Mouse (Mus musculus) cerebellum, adult 2 months (tissue): Measurements from ENCODE around the gene Dnah17. TPM values are rescaled to one million over a fixed set of nuclear protein-coding genes. Genes with fewer than 3 reads are reported as not detected.

Experiments used
- DNase-seq, 2 experiments: peaks; one replicate each; pipeline ENCODE4 v3.0.0; 2021
- H3K27ac ChIP-seq: fragments of 200-500 bp; 2 replicates; pipeline ENCODE4 v1.5.1; 2012; ENCODE audit warnings: low read length, control low read depth, inconsistent platforms; ENCODE audit not compliant: insufficient read depth
- H3K27me3 ChIP-seq: fragments of 200-500 bp; 2 replicates; pipeline ENCODE4 v1.6.1; 2012; ENCODE audit warnings: inconsistent platforms, mild to moderate bottlenecking, low read length, moderate library complexity; ENCODE audit not compliant: control insufficient read depth, insufficient read depth
- H3K4me1 ChIP-seq: fragments of 200-500 bp; 2 replicates; pipeline ENCODE4 v1.6.1; 2011; ENCODE audit warnings: low read length; ENCODE audit not compliant: control insufficient read depth, insufficient read depth
- H3K4me3 ChIP-seq: fragments of 200-500 bp; replicated peaks from 2 replicates; pipeline ENCODE3; 2011; ENCODE audit warnings: mild to moderate bottlenecking, low read depth, low read length, control low read depth; ENCODE audit not compliant: insufficient read depth
- CTCF ChIP-seq: fragments of 200-500 bp; IDR thresholded peaks from 2 replicates; pipeline ENCODE4 v1.5.1; 2011; ENCODE audit warnings: low read depth, mild to moderate bottlenecking, control low read depth, low read length, moderate library complexity, borderline replicate concordance; ENCODE audit not compliant: insufficient read depth
- POLR2A ChIP-seq: fragments of 200-500 bp; IDR thresholded peaks from 2 replicates; pipeline ENCODE4 v1.6.1; 2011; ENCODE audit warnings: low read length, control low read depth, borderline replicate concordance; ENCODE audit not compliant: insufficient read depth
- WGBS: fragments of 180-500 bp; shearing (Covaris S2); methylation state at CpG from one replicate; pipeline ENCODE4 v1.1.7; 2018; 5-methylcytosine and 5-hydroxymethylcytosine counted together
- polyA plus RNA-seq: library from polyadenylated mRNA; depleted of rRNA; stranded (reverse); fragments of >200 nt; gene quantifications from 2 replicates; pipeline ENCODE4 v1.2.3, GENCODE M21; 2012

Gene Dnah17
- polyA plus RNA-seq, 1 experiment: 0.07 TPM

DNA sequence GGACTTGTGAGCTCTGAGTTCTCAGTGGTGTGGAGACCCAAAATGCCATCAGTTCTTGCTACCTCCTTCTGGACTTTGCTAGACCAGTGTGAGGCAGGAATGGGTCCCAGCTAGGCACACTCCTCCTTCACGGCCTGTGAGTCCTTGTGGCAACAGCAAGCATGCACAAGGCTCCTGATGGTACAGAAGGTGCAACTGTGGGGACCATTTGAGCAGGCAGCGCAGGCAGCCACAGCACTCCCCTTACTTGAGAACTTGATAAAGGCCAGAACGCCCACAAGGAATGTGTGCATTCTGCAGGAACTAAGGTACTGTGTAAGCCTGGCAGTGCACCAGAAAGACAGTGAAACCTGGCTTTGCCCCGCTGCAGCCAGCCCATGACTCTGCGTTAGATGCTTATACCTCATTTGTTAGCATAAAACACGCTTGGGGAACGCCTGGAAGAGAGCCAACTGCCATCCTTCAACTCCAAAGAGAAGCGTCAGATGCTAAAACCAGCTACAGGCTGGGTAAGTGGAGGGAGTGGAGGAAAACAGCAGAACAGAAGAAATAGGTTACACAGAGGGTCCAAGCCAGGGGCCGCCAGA is 19.8 kb upstream of the Dnah17 start:
- peaks cover 8% of the 10 kb centered on the region; the same call in 1 of the 2 replicates for H3K4me1 ChIP-seq
- 41% methylated on average over 9 of the region's 9 CpGs for WGBS
- DNase-seq: no peak
- no peaks in the 10 kb centered on the region for H3K27me3 ChIP-seq
- no peak overlapping the region for H3K27ac ChIP-seq
- no peak overlapping the region for H3K4me3 ChIP-seq
- TF ChIP-seq POLR2A: no peak

DNA sequence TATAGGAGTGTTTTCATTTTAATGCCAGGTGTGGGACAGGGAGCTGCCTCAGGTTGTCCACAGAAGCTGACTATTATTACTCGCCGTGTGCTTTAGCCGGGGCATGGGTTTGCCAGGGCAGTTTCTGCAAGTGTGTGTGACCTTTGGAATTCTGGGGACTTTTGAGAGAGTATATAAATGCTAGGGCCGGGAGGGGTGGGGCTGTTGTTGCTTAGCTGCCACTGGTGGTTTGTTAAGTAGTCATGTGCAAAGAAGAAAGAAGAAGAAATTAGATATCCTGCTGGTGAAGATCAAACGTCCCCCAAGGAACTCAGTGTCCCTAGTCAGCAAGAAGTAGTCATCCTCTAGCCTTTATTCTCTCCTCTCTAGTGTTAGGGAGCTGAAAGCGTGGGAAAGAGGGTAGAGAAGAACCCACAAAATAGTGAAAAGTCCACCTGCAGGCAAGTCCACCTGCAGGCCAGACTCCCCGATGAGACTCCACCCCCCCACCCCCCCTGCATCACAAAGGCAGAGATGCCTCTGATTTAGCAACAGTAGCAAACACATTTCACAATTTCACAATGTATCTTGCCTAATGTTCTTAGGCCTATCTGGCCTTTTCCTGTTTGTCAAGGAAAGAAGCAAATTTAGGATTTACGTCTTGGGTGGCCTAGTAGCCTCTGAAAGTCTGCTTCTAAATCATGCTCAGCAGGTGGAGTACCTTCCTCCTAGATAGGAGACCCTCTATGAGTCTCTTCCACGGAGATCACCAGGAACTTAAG is 17.6 kb upstream of the Dnah17 start:
- 80% methylated on average over 9 of the region's 9 CpGs for WGBS
- Histone ChIP-seq H3K4me3 (no peak overlapping the region), H3K27ac (no peak overlapping the region), H3K4me1 (peaks cover 8% of the 10 kb centered on the region; the same call in 1 of the 2 replicates), H3K27me3 (no peaks in the 10 kb centered on the region)
- DNase-seq: no peak
- TF ChIP-seq CTCF (no peak), POLR2A (no peak)

DNA sequence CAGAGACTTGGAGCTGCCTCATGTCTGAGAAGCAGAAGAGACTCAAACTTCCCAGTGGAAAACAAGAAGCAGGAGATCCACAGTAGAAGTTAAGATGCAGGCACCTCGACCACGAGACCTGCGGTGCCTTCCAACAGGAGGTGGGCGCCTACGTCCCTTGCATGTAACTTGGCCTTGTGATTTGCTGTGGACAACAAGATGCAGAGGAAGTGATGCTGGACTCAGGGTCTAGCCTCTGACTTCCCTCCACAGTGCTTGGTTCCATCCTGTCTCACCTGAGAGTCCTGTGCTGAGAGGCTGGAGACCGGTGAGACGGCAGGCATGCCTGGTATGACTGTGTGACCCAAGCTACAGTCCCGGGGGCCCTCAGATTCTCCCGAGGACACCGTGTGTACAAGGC is 16.0 kb upstream of the Dnah17 start:
- 97% methylated on average over 10 of the region's 10 CpGs for WGBS
- H3K27ac ChIP-seq: no peak overlapping the region
- no peak for TF ChIP-seq CTCF
- no peak for TF ChIP-seq POLR2A
- no peaks in the 10 kb centered on the region for H3K27me3 ChIP-seq
- peaks cover 8% of the 10 kb centered on the region; the same call in 1 of the 2 replicates for H3K4me1 ChIP-seq
- H3K4me3 ChIP-seq: no peak overlapping the region
- no peak for DNase-seq

DNA sequence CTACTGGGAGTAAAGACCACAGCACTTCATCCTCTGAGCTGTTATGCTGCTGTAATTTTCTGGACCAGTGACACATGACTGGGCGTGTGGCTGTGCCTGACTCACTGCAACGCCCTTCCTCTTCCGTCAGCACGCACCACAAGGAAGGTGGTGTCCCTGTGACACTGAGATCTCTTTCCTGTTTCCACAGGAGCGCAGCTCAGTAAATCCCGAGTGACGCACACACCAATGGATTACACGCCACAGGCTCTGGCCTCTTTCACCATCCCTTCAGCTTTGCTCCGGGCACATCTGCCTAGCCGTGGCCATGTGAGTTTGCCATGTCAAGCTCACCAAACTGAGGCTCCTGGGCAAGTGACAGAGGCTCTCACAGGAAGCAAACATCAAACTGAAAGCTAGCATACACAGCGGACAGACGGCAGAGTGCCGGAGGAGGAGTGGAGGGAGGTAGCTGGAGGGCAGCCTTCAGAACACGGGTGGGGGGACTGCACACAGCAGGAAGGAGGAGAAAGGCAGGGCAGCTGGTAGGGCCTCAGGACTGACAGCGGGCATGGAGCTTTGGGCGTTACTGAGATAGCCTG is 15.4 kb upstream of the Dnah17 start:
- Histone ChIP-seq H3K4me1 (peaks cover 8% of the 10 kb centered on the region; the same call in 1 of the 2 replicates), H3K27ac (no peak overlapping the region), H3K4me3 (no peak overlapping the region), H3K27me3 (no peaks in the 10 kb centered on the region)
- TF ChIP-seq CTCF: no peak
- TF ChIP-seq POLR2A: no peak
- WGBS: 69% methylated on average over 16 of the region's 16 CpGs
- no peak for DNase-seq

DNA sequence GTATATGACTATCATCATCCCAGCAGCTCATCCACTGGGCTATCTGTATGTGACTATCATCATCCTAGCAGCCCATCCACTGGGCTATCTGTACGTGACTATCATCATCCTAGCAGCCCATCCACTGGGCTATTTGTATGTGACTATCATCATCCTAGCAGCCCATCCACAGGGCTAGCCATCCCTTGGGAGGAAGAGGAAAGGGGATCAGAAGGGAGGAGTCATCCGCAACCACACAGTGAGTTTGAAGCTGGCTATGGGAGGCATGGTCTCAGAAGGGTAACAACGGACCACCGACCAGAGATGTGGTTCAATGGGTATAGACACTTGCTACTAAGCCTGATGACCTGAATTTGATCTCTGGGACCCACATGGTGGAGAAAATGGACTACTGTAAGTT is 14.7 kb upstream of the Dnah17 start:
- Histone ChIP-seq H3K27ac (no peak overlapping the region), H3K27me3 (no peaks in the 10 kb centered on the region), H3K4me1 (peaks cover 2% of the 10 kb centered on the region; the same call in 1 of the 2 replicates), H3K4me3 (no peak overlapping the region)
- WGBS: 96% methylated on average over 4 of the region's 4 CpGs
- no peak for TF ChIP-seq CTCF
- no peak for TF ChIP-seq POLR2A
- DNase-seq: no peak

DNA sequence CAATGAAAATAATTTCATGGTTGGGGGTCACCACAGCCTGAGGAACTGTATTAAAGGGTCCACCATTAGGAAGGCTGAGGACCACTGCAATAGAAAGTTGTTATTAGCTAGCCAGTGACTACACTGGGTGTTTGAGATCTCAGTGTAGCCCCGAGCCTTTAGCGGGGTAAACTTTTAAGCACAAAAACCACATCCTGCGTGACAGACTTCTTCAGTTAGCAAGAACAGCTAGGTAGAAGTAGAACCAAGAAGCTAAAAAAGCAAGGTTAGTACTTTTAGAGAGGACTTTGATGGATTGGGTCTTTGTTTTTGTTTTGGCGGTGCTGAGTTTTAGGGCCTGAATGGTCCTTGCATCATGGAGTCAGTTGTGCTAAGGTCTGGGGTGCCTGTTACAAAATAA is 13.3 kb upstream of the Dnah17 start:
- H3K27ac ChIP-seq: no peak overlapping the region
- no peaks in the 10 kb centered on the region for H3K27me3 ChIP-seq
- H3K4me1 ChIP-seq: peaks cover 4% of the 10 kb centered on the region; the same call in 1 of the 2 replicates
- H3K4me3 ChIP-seq: no peak overlapping the region
- TF ChIP-seq CTCF (no peak), POLR2A (no peak)
- whole genome bisulfite sequencing: 98% methylated on average over 4 of the region's 4 CpGs
- DNase-seq: no peak

DNA sequence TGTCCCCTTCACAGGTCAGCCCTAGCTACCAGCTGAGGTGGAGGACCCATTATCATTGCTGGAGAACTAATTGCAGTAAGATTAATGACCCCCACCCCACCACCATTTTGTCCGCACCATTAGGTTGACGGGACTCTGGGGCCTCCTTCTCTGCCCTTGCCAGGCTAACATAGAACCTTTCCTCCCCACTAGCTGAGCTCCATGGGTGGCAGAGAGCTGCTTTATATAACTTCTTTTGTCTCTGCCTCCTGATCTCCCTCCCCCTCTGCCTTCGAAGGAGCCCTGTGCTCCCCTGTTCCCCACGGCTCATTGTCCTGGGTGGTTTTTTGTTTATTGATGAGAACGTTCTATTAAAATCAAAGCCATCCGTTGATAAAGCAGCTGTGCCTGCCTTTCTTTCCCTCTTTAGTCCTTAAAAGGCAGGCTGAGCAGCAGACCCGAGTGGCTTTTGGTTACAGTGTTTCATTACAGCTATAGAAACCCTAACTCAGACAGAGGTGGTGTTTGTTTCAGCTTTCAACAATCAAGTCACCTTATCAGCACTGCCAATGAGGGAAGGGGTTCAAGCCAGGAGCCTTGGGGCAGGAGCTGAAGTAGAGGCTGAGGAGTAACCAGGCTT is 12.2 kb upstream of the Dnah17 start:
- Histone ChIP-seq H3K27me3 (no peaks in the 10 kb centered on the region), H3K4me3 (no peak overlapping the region), H3K27ac (no peak overlapping the region), H3K4me1 (peaks cover 13% of the 10 kb centered on the region)
- DNase-seq: no peak
- TF ChIP-seq CTCF (no peak), POLR2A (no peak)
- WGBS: 61% methylated on average over 7 of the region's 7 CpGs
